Mouse (Mus musculus): ENCODE measurements around the gene Akap14. TPM values are rescaled to one million over a fixed set of nuclear protein-coding genes. Genes with fewer than 3 reads are reported as not detected.

Akap14 gene
- polyA plus RNA-seq, 1 experiment from 2014 or later, result 0.14 TPM

Other genes starting within 250 kb of the Akap14 start
- gene Sept6, start 177.0 kb downstream of the Akap14 start, polyA plus RNA-seq (2016; fragmentation: Nextera tagmentation; extraction: Ambion mirVana), result 37.5 and 40.5 TPM in 2 replicates
- gene Sowahd, start 120.0 kb downstream of the Akap14 start, polyA plus RNA-seq (2016; fragmentation: Nextera tagmentation; extraction: Ambion mirVana), result not detected in 2 replicates
- 474 and 495 TPM in 2 replicates for gene Rpl39, start 83.4 kb downstream of the Akap14 start, polyA plus RNA-seq (2016; fragmentation: Nextera tagmentation; extraction: Ambion mirVana)
- 17.2 and 19.0 TPM in 2 replicates for gene Upf3b, start 58.5 kb downstream of the Akap14 start, polyA plus RNA-seq (2016; fragmentation: Nextera tagmentation; extraction: Ambion mirVana)
- gene Nkap, start 42.0 kb downstream of the Akap14 start, polyA plus RNA-seq (2016; fragmentation: Nextera tagmentation; extraction: Ambion mirVana), result 17.2 and 18.3 TPM in 2 replicates
- 365 and 368 TPM in 2 replicates for gene Ndufa1, start 22.3 kb upstream of the Akap14 start, polyA plus RNA-seq (2016; fragmentation: Nextera tagmentation; extraction: Ambion mirVana)
- gene Rnf113a1, start 22.4 kb upstream of the Akap14 start, polyA plus RNA-seq (2016; fragmentation: Nextera tagmentation; extraction: Ambion mirVana), result 11.3 and 11.8 TPM in 2 replicates
- not detected in 2 replicates for gene Gm9, start 42.2 kb upstream of the Akap14 start, polyA plus RNA-seq (2016; fragmentation: Nextera tagmentation; extraction: Ambion mirVana)
- gene Rhox1, start 53.4 kb upstream of the Akap14 start, polyA plus RNA-seq (2016; fragmentation: Nextera tagmentation; extraction: Ambion mirVana), result not detected in 2 replicates
- not detected in 2 replicates for gene Rhox2a, start 76.1 kb upstream of the Akap14 start, polyA plus RNA-seq (2016; fragmentation: Nextera tagmentation; extraction: Ambion mirVana)
- not detected in 2 replicates for gene Rhox3a, start 81.1 kb upstream of the Akap14 start, polyA plus RNA-seq (2016; fragmentation: Nextera tagmentation; extraction: Ambion mirVana)
- gene Rhox4a, start 96.5 kb upstream of the Akap14 start, polyA plus RNA-seq (2016; fragmentation: Nextera tagmentation; extraction: Ambion mirVana), result not detected in 2 replicates
- gene Rhox3a2, start 211.2 kb upstream of the Akap14 start, polyA plus RNA-seq (2016; fragmentation: Nextera tagmentation; extraction: Ambion mirVana), result not detected in 2 replicates
- 1.9 and 2.0 TPM in 2 replicates for gene Rhox4a2, start 222.0 kb upstream of the Akap14 start, polyA plus RNA-seq (2016; fragmentation: Nextera tagmentation; extraction: Ambion mirVana)
- gene Rhox2b, start 243.2 kb upstream of the Akap14 start, polyA plus RNA-seq (2016; fragmentation: Nextera tagmentation; extraction: Ambion mirVana), result not detected in 2 replicates

Measured in embryonic facial prominence, embryonic 10.5 days (tissue).